Mouse (Mus musculus) forebrain, embryonic 14.5 days (tissue): ENCODE results near the gene Pcgf3. TPM values are rescaled to one million over a fixed set of nuclear protein-coding genes. Genes with fewer than 3 reads are reported as not detected.

Experiments
- ATAC-seq: fragments of 200-750 bp; cut with Nextera tagmentation; 2 replicates; pipeline ENCODE4 v1.8.0; 2017; ENCODE audit warnings: mild to moderate bottlenecking, moderate library complexity
- DNase-seq: peaks from one replicate; pipeline ENCODE4 v3.0.0-alpha.2; 2015; ENCODE audit warnings: low spot score
- H3K27ac ChIP-seq: fragments of 300-500 bp; sonication (generic); 2 replicates; pipeline ENCODE4 v1.5.1; 2014; ENCODE audit warnings: low read depth, mild to moderate bottlenecking, control low read depth, low read length, moderate library complexity
- H3K27me3 ChIP-seq: fragments of 300-500 bp; sonication (generic); replicated peaks from 2 replicates; pipeline ENCODE4 v1.6.1; 2014; ENCODE audit warnings: low read length, control low read depth, mixed read lengths; ENCODE audit not compliant: control insufficient read depth, insufficient read depth
- H3K36me3 ChIP-seq: fragments of 300-500 bp; sonication (generic); 2 replicates; pipeline ENCODE4 v1.6.1; 2014; ENCODE audit warnings: low read length, control low read depth; ENCODE audit not compliant: control insufficient read depth, insufficient read depth
- H3K4me1 ChIP-seq: fragments of 300-500 bp; sonication (generic); 2 replicates; pipeline ENCODE4 v1.6.1; 2014; ENCODE audit warnings: antibody characterized with exemption, low read length, control low read depth; ENCODE audit not compliant: control insufficient read depth, insufficient read depth
- H3K4me2 ChIP-seq: fragments of 300-500 bp; sonication (generic); 2 replicates; pipeline ENCODE4 v1.6.1; 2014; ENCODE audit warnings: mild to moderate bottlenecking, control low read depth, low read length
- H3K4me3 ChIP-seq: fragments of 300-500 bp; sonication (generic); 2 replicates; pipeline ENCODE4 v1.5.1; 2014; ENCODE audit warnings: low read depth, low read length, control low read depth
- H3K9ac ChIP-seq: fragments of 300-500 bp; sonication (generic); 2 replicates; pipeline ENCODE4 v1.6.1; 2014; ENCODE audit warnings: mild to moderate bottlenecking, low read length, control low read depth, moderate library complexity
- H3K9me3 ChIP-seq: fragments of 300-500 bp; sonication (generic); replicated peaks from 2 replicates; pipeline ENCODE4 v1.6.1; 2016; ENCODE audit warnings: low read length, control low read depth, mixed read lengths; ENCODE audit not compliant: control insufficient read depth
- WGBS: fragments of 180-500 bp; shearing (Covaris S2); extraction: QIAGEN DNeasy Blood & Tissue Kit; methylation state at CpG from one replicate; pipeline ENCODE4 v1.1.7; 2014; 5-methylcytosine and 5-hydroxymethylcytosine counted together
- polyA plus RNA-seq: library from polyadenylated mRNA; unstranded; fragments of >200 nt; fragmentation: Nextera tagmentation; extraction: Ambion mirVana; gene quantifications from 2 replicates; pipeline ENCODE4 v1.2.1, GENCODE M21; 2014

Pcgf3 gene
- polyA plus RNA-seq, 1 experiment from 2014 or later: 27.7 TPM

DNA sequence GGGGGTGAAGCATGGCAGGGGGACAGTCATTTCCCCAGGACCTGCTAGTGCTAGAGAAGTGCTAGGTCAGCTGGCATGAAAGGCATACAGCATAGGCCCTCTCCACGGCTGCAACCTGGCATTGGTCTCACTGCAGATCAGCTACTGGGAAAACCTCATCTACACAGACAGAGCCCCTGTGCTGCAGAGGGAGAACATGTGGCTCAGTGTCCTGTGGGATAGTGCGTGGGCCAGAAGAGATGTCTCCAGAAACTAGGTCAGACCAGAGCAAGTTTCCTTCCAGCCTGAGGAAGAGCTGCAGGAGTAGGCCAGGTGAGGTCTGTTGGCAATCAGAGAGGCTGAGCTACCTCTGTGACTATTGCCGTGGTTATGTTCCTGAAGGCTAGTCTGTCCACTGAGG lies 60.9 kb downstream of the Pcgf3 start:
- no peak for ATAC-seq
- Histone ChIP-seq H3K9ac (no peak overlapping the region), H3K4me1 (no peaks in the 10 kb centered on the region), H3K36me3 (no peaks in the 10 kb centered on the region), H3K9me3 (no peaks in the 10 kb centered on the region), H3K4me2 (no peak overlapping the region), H3K4me3 (no peak overlapping the region), H3K27ac (no peak overlapping the region), H3K27me3 (no peaks in the 10 kb centered on the region)
- 92% methylated on average over 3 of the region's 3 CpGs for WGBS
- DNase-seq: no peak

DNA sequence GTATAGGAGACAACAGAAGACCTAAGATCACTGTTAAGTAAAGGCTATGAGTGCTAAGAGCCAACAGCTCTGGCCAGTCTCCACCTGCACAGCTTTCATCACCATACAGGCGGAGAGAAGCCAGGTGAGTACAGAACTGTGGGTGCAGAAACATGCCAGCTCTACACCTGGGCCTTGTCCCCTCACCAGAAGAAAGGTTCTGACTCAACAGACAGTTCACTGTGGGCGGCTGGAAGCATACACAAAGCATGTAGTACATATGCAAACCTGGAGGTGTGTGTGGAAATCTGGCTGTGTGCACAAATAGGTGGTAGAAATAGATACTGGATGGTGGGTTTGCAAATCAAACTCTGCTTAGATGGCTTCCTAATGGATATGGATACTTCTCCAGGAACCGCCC lies 61.6 kb downstream of the Pcgf3 start:
- Histone ChIP-seq H3K4me3 (no peak overlapping the region), H3K9me3 (no peaks in the 10 kb centered on the region), H3K9ac (no peak overlapping the region), H3K4me1 (no peaks in the 10 kb centered on the region), H3K36me3 (no peaks in the 10 kb centered on the region), H3K27ac (no peak overlapping the region), H3K4me2 (no peak overlapping the region), H3K27me3 (no peaks in the 10 kb centered on the region)
- ATAC-seq: no peak
- WGBS: 84% methylated on average over 3 of the region's 3 CpGs
- DNase-seq: no peak

DNA sequence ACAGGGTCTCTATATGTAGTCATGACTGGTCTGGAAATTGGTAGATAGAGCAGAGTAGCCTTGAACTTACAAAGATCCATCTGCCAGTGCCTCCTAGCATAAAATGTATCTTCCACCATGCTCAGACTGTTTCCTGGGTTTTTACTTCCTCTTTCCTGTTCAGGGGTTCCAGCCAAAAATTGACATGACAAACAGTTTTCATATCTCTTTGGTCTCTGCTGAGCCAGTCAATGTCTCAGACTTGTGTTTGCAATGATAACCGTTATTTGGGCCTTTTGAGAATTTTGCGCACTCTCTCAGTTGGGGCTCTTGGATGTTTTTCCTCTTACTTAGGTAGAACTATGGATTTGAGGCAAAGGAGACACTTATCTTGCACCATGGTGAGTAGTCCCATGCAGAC lies 73.2 kb downstream of the Pcgf3 start:
- DNase-seq (no peak), ATAC-seq (no peak)
- 97% methylated on average over 2 of the region's 2 CpGs for WGBS
- Histone ChIP-seq H3K4me3 (no peak overlapping the region), H3K27me3 (no peaks in the 10 kb centered on the region), H3K4me2 (no peak overlapping the region), H3K27ac (no peak overlapping the region), H3K9me3 (peaks cover 9% of the 10 kb centered on the region), H3K36me3 (no peaks in the 10 kb centered on the region), H3K4me1 (no peaks in the 10 kb centered on the region), H3K9ac (no peak overlapping the region)

DNA sequence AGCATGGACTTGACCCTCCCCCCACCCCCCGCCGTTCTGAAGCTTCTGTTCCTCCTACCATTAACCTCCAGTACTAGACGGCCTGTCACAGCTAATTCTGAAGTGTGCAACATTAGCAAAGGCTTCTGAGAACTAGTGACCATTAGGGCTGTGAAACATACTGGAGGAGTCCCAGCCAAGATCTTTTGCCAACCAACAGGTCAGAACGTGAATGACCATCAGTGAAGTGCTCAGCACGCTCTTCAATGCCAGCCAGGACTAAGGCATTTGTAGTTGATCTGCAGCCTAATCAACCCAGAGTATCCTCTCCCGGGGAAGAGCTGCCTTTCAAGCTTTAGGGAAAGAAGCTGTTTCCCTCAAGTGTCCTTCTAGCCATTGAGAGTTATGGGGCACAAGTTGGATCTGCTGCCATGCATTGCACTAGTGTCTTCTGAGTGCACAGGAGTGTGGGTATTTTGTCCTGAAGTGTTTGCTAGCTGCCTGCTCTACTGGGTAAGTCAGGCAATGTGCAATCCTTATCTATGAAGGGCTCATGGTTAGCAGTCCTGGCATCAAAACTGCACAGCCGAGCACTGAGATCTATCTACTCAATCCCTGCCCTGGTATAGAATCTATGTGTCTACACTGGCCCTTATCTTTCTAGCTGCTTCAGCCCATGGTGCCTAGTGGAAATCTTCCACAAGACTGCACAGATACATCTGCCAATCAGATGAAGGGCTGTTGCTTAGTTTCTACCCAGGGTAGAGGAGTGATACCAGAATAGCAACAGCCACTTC lies 82.7 kb downstream of the Pcgf3 start:
- Histone ChIP-seq H3K36me3 (no peaks in the 10 kb centered on the region), H3K4me1 (no peaks in the 10 kb centered on the region), H3K27me3 (peaks cover 1% of the 10 kb centered on the region; the same call in 1 of the 2 replicates), H3K9ac (no peak overlapping the region), H3K4me3 (no peak overlapping the region), H3K9me3 (no peaks in the 10 kb centered on the region), H3K27ac (no peak overlapping the region), H3K4me2 (no peak overlapping the region)
- 74% methylated on average over 7 of the region's 7 CpGs for WGBS
- DNase-seq: no peak
- no peak for ATAC-seq

DNA sequence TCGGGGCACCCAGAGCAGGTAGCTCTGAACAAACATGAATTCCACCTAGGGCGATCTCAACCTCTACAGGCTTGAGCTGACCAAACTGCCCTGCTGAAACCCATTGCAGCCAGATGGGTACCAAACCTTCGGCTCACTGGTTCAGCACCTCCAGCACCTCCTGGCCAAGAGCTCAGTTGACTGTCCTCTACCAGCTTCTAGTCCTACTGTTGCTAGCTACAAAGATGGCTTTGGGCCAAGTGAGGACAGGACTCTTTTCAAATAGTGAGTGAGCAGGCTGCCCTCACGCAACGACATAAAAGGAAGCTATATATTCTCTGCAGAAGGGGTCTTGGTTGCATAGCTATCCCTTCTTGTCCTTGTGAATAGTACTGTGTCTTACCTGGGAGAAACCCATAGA lies 86.6 kb downstream of the Pcgf3 start:
- H3K4me2 ChIP-seq: no peak overlapping the region
- peaks cover 5% of the 10 kb centered on the region; the same call in 1 of the 2 replicates for H3K27me3 ChIP-seq
- DNase-seq (no peak), ATAC-seq (no peak)
- H3K4me3 ChIP-seq: no peak overlapping the region
- 93% methylated on average over 5 of the region's 5 CpGs for WGBS
- no peaks in the 10 kb centered on the region for H3K36me3 ChIP-seq
- H3K9ac ChIP-seq: no peak overlapping the region
- no peaks in the 10 kb centered on the region for H3K9me3 ChIP-seq
- H3K4me1 ChIP-seq: no peaks in the 10 kb centered on the region
- H3K27ac ChIP-seq: no peak overlapping the region

DNA sequence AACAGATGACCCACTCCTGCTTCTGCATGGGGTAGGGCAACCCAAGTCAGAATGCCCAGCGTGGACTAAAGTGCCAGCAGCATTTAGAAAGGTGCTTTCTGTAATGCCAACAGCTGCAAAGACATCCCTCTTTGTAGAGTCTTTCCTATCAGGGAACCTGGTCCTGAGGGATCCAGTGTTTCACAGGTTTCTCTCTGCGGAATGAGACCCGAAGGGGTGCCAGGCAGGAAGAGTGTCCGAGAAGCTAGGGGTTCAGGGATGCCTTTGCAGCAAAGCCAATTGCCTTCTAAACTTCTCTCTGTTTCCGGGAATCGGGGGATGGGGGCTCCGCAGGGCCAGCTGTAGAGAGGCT lies 88.1 kb downstream of the Pcgf3 start:
- H3K4me3 ChIP-seq: peak overlapping the region; percentile 45
- DNase-seq: no peak

DNA sequence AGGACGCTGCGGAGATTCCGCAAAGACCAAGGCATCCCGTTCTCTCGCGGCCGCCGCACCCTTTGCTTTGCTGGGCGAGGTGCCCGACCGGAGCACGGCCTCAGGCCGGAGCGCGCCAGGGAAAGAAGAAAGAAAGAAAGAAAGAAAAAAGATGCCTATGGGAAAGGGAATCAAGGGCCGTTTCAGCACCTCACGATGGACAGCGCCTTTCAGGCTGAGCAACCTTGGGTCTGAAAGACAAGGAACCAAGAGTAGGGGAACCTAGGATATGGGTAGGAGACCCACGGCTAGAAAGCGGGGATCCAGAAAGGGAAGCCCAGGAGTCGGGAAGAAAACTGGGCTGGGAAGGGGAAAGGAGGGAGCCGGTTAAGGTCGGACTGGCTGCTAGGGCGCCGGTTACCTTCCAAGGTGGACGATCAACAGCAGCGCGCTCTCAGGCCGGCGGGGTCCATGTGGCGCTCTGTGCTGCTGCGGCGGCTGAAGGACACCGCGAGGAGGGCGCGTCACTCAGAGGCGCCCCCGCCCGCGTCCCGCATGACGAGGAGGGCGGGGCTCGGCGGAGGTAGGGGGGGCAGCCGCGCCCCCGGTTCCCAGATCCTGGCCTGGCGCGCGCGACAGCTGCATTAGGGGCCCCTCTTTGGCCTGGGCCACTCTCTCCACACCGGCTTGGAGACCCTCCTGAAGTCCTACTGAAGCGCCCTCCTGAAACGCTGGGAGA lies 88.6 kb downstream of the Pcgf3 start, which contains the start of gene Cplx1:
TSS of gene Cplx1 (minus strand) at position 536 of the 718 bp plus-strand sequence.
- Histone ChIP-seq H3K36me3 (no peaks in the 10 kb centered on the region), H3K4me3 (peak within 1 kb of the TSS; percentile 45), H3K27ac (0 out of 2 replicates have a peak within 1 kb of the TSS, but pooled peaks have one; percentile 0), H3K9ac (peak within 1 kb of the TSS; percentile 63), H3K9me3 (no peaks in the 10 kb centered on the region), H3K4me2 (peak within 1 kb of the TSS; percentile 79), H3K4me1 (no peaks in the 10 kb centered on the region), H3K27me3 (peaks cover 5% of the 10 kb centered on the region; the same call in 1 of the 2 replicates)
- peak; percentile 92 for ATAC-seq
- WGBS: under 1% methylated on average over 46 of the region's 56 CpGs
- peak; percentile 71 for DNase-seq

More for the DNA sequence above, 88.1 kb downstream of the Pcgf3 start:
- ATAC-seq: no peak; the same call in 1 of the 2 replicates
- Histone ChIP-seq H3K9me3 (no peaks in the 10 kb centered on the region), H3K27ac (no peak overlapping the region), H3K4me2 (peak overlapping the region; percentile 79), H3K4me1 (no peaks in the 10 kb centered on the region), H3K36me3 (no peaks in the 10 kb centered on the region), H3K9ac (peak overlapping the region; percentile 63), H3K27me3 (peaks cover 5% of the 10 kb centered on the region; the same call in 1 of the 2 replicates)
- WGBS: 19% methylated on average over 7 of the region's 7 CpGs

DNA sequence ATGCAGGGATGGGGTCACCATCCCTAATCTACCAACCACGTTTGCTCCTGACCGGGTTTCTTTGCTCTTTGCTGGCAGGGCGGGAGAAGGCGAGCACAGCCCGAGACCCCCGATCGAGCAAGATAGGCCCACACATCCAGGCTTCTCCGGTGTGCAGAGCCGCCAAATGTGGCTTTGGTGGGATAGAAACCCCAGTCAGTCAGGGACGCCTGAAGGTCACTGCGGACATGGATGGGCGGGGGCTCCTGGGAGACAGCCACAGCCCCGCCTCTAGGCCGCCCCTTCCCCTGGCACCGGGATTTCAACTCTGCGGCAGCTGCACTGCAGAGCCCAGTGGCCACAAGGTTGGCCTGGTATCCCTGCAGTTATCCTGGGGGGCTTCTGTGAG lies 89.2 kb downstream of the Pcgf3 start:
- DNase-seq: peak; percentile 27

DNA sequence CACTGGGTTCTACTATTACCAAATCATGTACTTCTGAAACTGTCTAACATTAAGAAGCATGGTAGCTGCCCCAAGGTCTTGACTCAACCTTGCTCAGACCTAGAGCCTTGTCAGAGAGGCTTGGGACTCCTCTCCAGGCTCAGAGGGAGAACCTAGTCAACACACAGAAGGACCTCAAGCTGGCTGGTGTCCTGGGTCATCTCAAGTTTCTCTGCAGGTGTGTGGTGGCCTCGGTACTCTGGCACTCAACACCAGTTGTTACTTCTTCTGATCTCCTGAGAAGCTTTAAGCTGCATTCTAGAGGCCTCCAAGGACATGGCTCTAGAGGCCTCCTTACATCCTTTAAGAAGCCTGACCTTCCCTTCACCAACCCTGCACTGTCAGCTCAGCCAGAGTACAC lies 93.0 kb downstream of the Pcgf3 start:
- no peak overlapping the region for H3K27ac ChIP-seq
- no peaks in the 10 kb centered on the region for H3K9me3 ChIP-seq
- H3K9ac ChIP-seq: no peak overlapping the region
- H3K4me2 ChIP-seq: no peak overlapping the region
- WGBS: 81% methylated on average over 1 of the region's 1 CpGs
- H3K27me3 ChIP-seq: 0 out of 2 replicates have a peak, but pooled peaks cover 2% of the 10 kb centered on the region
- no peak for DNase-seq
- no peak for ATAC-seq
- no peak overlapping the region for H3K4me3 ChIP-seq
- H3K4me1 ChIP-seq: no peaks in the 10 kb centered on the region
- no peaks in the 10 kb centered on the region for H3K36me3 ChIP-seq

More for the DNA sequence above, 89.2 kb downstream of the Pcgf3 start:
- Histone ChIP-seq H3K27me3 (peaks cover 5% of the 10 kb centered on the region; the same call in 1 of the 2 replicates), H3K36me3 (no peaks in the 10 kb centered on the region), H3K4me1 (no peaks in the 10 kb centered on the region), H3K4me3 (peak overlapping the region; percentile 45), H3K9me3 (no peaks in the 10 kb centered on the region), H3K9ac (peak overlapping the region; percentile 63), H3K4me2 (peak overlapping the region; percentile 79), H3K27ac (0 out of 2 replicates have a peak overlapping the region, but pooled peaks have one; percentile 0)
- under 1% methylated on average over 16 of the region's 16 CpGs for WGBS
- peak; percentile 73 for ATAC-seq
